29 mouse cellular contexts compared by ENCODE assay signal in the genomic region with DNA sequence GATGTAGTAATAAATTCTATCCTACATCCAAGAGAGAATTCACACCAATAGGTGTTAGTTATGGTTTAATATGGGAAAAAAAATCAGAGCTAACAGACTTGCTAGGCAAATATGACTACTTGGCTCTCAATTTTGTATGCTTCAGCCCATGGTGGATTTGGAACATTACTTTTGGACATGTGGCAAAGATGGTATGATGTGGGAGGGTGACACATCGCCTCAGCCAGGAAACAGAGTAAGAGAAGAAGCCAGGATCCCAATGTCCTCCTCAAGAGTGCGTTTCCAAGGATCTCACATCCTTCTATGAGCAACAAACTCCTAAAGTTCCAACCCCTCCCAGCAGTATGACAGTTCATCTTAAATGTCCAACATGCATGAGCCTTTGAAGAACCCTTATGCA.
A peak's percentile ranks its signal among the peaks of the same experiment; 100 is the strongest.
DNase-seq lines count a peak whose midpoint lies in the region; ATAC-seq lines count a peak whose summit lies in the region.
"Had no signal": no experiment of that assay in that cellular context is flagged by ENCODE, and none has a peak within 500 bp of the region (broad histone marks: within the 10 kb centered on the region; RNA-seq: fewer than 3 reads in every experiment).

No protein-coding gene starts in this region.

- no peaks in the 10 kb centered on the region for H3K27me3 ChIP-seq in limb, embryonic 10.5 days (ENCODE audit: low read depth, poor library complexity, severe bottlenecking)
- H3K27me3 ChIP-seq in midbrain, embryonic 11.5 days (ENCODE audit: control insufficient read depth, insufficient read depth, low read length) = no peaks in the 10 kb centered on the region
- H3K27me3 ChIP-seq: forebrain, embryonic 13.5 days; hindbrain, embryonic 12.5 days; intestine, embryonic 15.5 days; limb, embryonic 12.5 days; liver, embryonic 15.5 days; neural tube, embryonic 12.5 days had no signal

- H3K9me3 ChIP-seq in limb, embryonic 10.5 days (replicated peaks) = no peaks in the 10 kb centered on the region
- H3K9me3 ChIP-seq in midbrain, embryonic 11.5 days (ENCODE audit: control insufficient read depth, low read length) = no peaks in the 10 kb centered on the region
- H3K9me3 ChIP-seq: forebrain, embryonic 13.5 days; hindbrain, embryonic 12.5 days; intestine, embryonic 15.5 days; limb, embryonic 12.5 days; liver, embryonic 15.5 days; neural tube, embryonic 12.5 days had no signal

- no peaks in the 10 kb centered on the region; the same call in 1 of the 2 replicates for H3K4me1 ChIP-seq in limb, embryonic 10.5 days
- no peaks in the 10 kb centered on the region for H3K4me1 ChIP-seq in midbrain, embryonic 11.5 days (ENCODE audit: control insufficient read depth, insufficient read depth, low read length)
- H3K4me1 ChIP-seq: forebrain, embryonic 13.5 days; hindbrain, embryonic 12.5 days; intestine, embryonic 15.5 days; liver, embryonic 15.5 days; neural tube, embryonic 12.5 days had no signal

- no peak overlapping the region for H3K4me3 ChIP-seq in limb, embryonic 10.5 days
- no peak overlapping the region for H3K4me3 ChIP-seq in midbrain, embryonic 11.5 days (ENCODE audit: low read depth, low read length)
- H3K4me3 ChIP-seq: forebrain, embryonic 13.5 days; hindbrain, embryonic 12.5 days; intestine, embryonic 15.5 days; limb, embryonic 12.5 days; liver, embryonic 15.5 days; neural tube, embryonic 12.5 days had no signal

- no peak overlapping the region for H3K4me2 ChIP-seq in midbrain, embryonic 11.5 days
- H3K4me2 ChIP-seq: forebrain, embryonic 13.5 days; heart, embryonic 11.5 days; hindbrain, embryonic 12.5 days; intestine, embryonic 15.5 days; limb, embryonic 12.5 days; liver, embryonic 15.5 days; lung, embryonic 14.5 days; neural tube, embryonic 12.5 days had no signal

- WGBS in limb, embryonic 10.5 days = 84% methylated on average over 2 of the region's 2 CpGs
- WGBS in midbrain, embryonic 11.5 days = 91% methylated on average over 2 of the region's 2 CpGs

- ATAC-seq in midbrain, embryonic 11.5 days (ENCODE audit: low FRiP score) = no peak
- ATAC-seq: forebrain, embryonic 13.5 days; hindbrain, postnatal 0 days; intestine, embryonic 15.5 days; midbrain, embryonic 16.5 days had no signal

- peak; percentile 28 for DNase-seq in layer of hippocampus, adult 11-12 months (ENCODE audit: low spot score)
- no peak for DNase-seq in layer of hippocampus, postnatal 10 days (ENCODE audit: low spot score in 2 of 2)
- DNase-seq in right cerebral cortex, adult 18-20 months = peak; percentile 66
- no peak for DNase-seq in right cerebral cortex, postnatal 10 days (ENCODE audit: low spot score in 2 of 2)
- peak; percentile 31 for DNase-seq in layer of hippocampus, adult 9-10 months (ENCODE audit: low spot score)
- DNase-seq in limb, embryonic 10.5 days (ENCODE audit: low spot score) = peak; percentile 4
- DNase-seq in thymus, postnatal 10 days (ENCODE audit: low spot score in 2 of 2) = no peak
- DNase-seq in midbrain, embryonic 11.5 days (ENCODE audit: low spot score, missing footprints) = no peak
- DNase-seq: adrenal gland, adult 2 months; B cell, adult 2 months; cerebellum, adult 11 months; cerebellum, adult 9-10 months; cerebellum, postnatal 36 days; gastrocnemius, postnatal 14 days; heart, postnatal 36 days; kidney, adult 2 months; kidney, postnatal 36 days; lung, embryonic 14.5 days; lung, postnatal 14 days; thymus, postnatal 14 days had no signal

- H3K36me3 ChIP-seq in limb, embryonic 10.5 days = no peaks in the 10 kb centered on the region
- H3K36me3 ChIP-seq in midbrain, embryonic 11.5 days (ENCODE audit: control insufficient read depth, insufficient read depth, low read length) = no peaks in the 10 kb centered on the region
- H3K36me3 ChIP-seq: hindbrain, embryonic 12.5 days; intestine, embryonic 15.5 days; limb, embryonic 12.5 days; liver, embryonic 15.5 days; neural tube, embryonic 12.5 days had no signal

- H3K27ac ChIP-seq in limb, embryonic 10.5 days = no peak overlapping the region
- H3K27ac ChIP-seq in midbrain, embryonic 11.5 days (ENCODE audit: low read depth, low read length) = no peak overlapping the region
- H3K27ac ChIP-seq: forebrain, embryonic 13.5 days; hindbrain, embryonic 12.5 days; hindbrain, postnatal 0 days; intestine, embryonic 15.5 days; limb, embryonic 12.5 days; liver, embryonic 15.5 days; neural tube, embryonic 12.5 days had no signal

- H3K9ac ChIP-seq in midbrain, embryonic 11.5 days (ENCODE audit: low read length) = no peak overlapping the region
- H3K9ac ChIP-seq: forebrain, embryonic 13.5 days; hindbrain, embryonic 12.5 days; intestine, embryonic 15.5 days; limb, embryonic 12.5 days; liver, embryonic 15.5 days; lung, embryonic 14.5 days; neural tube, embryonic 12.5 days had no signal

Comparison
In these comparisons a context has a peak if more than half of its experiments do, and no peak if none do; other contexts are left out.
1. DNase-seq: peak in layer of hippocampus, adult 11-12 months (single experiment), right cerebral cortex, adult 18-20 months (single experiment), layer of hippocampus, adult 9-10 months (single experiment) and limb, embryonic 10.5 days (single experiment); none in layer of hippocampus, postnatal 10 days (0 of 2), right cerebral cortex, postnatal 10 days (0 of 2), thymus, postnatal 10 days (0 of 2) and midbrain, embryonic 11.5 days (single experiment).